8 mouse cellular contexts compared by ENCODE assay signal in the genomic region with DNA sequence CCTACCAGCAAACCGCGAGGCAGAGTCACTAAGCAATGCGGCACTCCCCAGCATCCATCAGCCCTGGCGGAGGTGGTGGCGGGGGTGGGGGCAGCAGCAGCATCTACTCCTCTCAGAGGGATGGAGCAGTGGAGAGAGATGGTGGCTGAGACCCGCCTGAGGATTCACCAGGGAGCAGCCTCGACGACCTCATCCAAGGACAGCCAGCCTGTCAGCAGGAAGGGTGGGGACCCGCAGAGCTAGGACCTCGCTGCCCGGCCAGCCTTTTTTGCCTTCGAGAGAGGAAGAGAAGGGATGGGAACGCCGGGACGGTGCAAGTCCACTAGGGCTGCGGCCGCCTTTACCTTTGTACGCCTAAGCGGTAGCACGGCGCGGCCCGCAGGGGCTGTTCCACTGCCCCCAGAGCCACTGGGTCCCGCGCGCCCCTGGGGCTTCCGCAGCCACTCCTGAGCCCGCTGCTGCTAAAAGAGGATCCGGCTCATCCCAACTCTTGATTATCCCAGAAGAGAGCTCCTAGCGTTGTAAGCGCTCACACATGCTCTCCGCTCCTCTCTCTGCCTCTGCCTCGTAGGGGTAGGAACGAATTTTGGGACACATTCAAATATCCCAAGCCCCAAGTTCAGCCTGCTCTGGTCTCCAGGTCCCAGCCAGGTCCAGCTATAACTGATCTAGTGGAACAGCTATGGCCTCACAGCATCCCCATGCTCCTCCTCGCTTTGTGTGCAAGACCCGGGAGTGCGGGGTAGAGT. TPM values are rescaled to one million over a fixed set of nuclear protein-coding genes. Genes with fewer than 3 reads are reported as not detected.
DNase-seq lines count a peak whose midpoint lies in the region; ATAC-seq and TF ChIP-seq lines count a peak whose summit lies in the region.

Clvs2 (minus strand) TSS at position 639 of the 749 bp plus-strand sequence.

- ATAC-seq in forebrain, embryonic 11.5 days (replicated peaks; ENCODE audit: low FRiP score): peak; percentile 87
- peak; percentile 65 for ATAC-seq in intestine, embryonic 14.5 days (replicated peaks; ENCODE audit: low FRiP score, low TSS enrichment, low read depth)
- ATAC-seq in limb, embryonic 13.5 days (ENCODE audit: low FRiP score, low read depth): no peak

- no peak within 1 kb of the TSS for H3K4me3 ChIP-seq in kidney, adult 2 months (ENCODE audit: insufficient read depth, low read depth, low read length)
- peak within 1 kb of the TSS; percentile 39 for H3K4me3 ChIP-seq in forebrain, embryonic 11.5 days (ENCODE audit: low read depth, low read length)
- peak within 1 kb of the TSS; percentile 44 for H3K4me3 ChIP-seq in intestine, embryonic 14.5 days (ENCODE audit: low read depth, low read length)
- peak within 1 kb of the TSS; percentile 46 for H3K4me3 ChIP-seq in limb, embryonic 13.5 days

- no peak for TF ChIP-seq POLR2A in kidney, adult 2 months (IDR thresholded peaks at IDR 0.05; ENCODE audit: low read depth, low read length)

- 5% methylated on average over 37 of the region's 37 CpGs for WGBS in kidney, adult 2 months
- 2% methylated on average over 37 of the region's 37 CpGs for WGBS in forebrain, embryonic 11.5 days
- WGBS in intestine, embryonic 14.5 days: 4% methylated on average over 37 of the region's 37 CpGs
- WGBS in limb, embryonic 13.5 days: 2% methylated on average over 37 of the region's 37 CpGs

- no peaks in the 10 kb centered on the region for H3K36me3 ChIP-seq in kidney, adult 2 months (ENCODE audit: control insufficient read depth, insufficient read depth, low read length)
- H3K36me3 ChIP-seq in forebrain, embryonic 11.5 days (ENCODE audit: control insufficient read depth, insufficient read depth, low read length): no peaks in the 10 kb centered on the region
- no peaks in the 10 kb centered on the region for H3K36me3 ChIP-seq in intestine, embryonic 14.5 days (ENCODE audit: control insufficient read depth, insufficient read depth, low read length)
- H3K36me3 ChIP-seq in limb, embryonic 13.5 days: no peaks in the 10 kb centered on the region

- H3K9ac ChIP-seq in forebrain, embryonic 11.5 days (ENCODE audit: low read length): peak within 1 kb of the TSS; percentile 62
- H3K9ac ChIP-seq in intestine, embryonic 14.5 days (ENCODE audit: low read length): peak within 1 kb of the TSS; percentile 50
- peak within 1 kb of the TSS; percentile 65 for H3K9ac ChIP-seq in limb, embryonic 13.5 days

- H3K9me3 ChIP-seq in forebrain, embryonic 11.5 days (ENCODE audit: control insufficient read depth, low read length): no peaks in the 10 kb centered on the region
- H3K9me3 ChIP-seq in intestine, embryonic 14.5 days (ENCODE audit: control insufficient read depth, low read length): no peaks in the 10 kb centered on the region
- H3K9me3 ChIP-seq in limb, embryonic 13.5 days: no peaks in the 10 kb centered on the region

- 0 out of 2 replicates have a peak, but pooled peaks cover 2% of the 10 kb centered on the region for H3K27me3 ChIP-seq in kidney, adult 2 months (replicated peaks; ENCODE audit: control insufficient read depth, insufficient read depth, low read length)
- no peaks in the 10 kb centered on the region for H3K27me3 ChIP-seq in forebrain, embryonic 11.5 days (ENCODE audit: control insufficient read depth, insufficient read depth, low read length)
- no peaks in the 10 kb centered on the region for H3K27me3 ChIP-seq in intestine, embryonic 14.5 days (replicated peaks; ENCODE audit: control insufficient read depth, insufficient read depth, low read length)
- peaks cover 25% of the 10 kb centered on the region for H3K27me3 ChIP-seq in limb, embryonic 13.5 days

- peak within 1 kb of the TSS; percentile 71 for H3K4me2 ChIP-seq in forebrain, embryonic 11.5 days (ENCODE audit: low read depth, low read length, severe bottlenecking)
- H3K4me2 ChIP-seq in intestine, embryonic 14.5 days (ENCODE audit: low read length): peak within 1 kb of the TSS; percentile 92
- peak within 1 kb of the TSS; percentile 81 for H3K4me2 ChIP-seq in limb, embryonic 13.5 days (replicated peaks)

- H3K4me1 ChIP-seq in kidney, adult 2 months (ENCODE audit: control insufficient read depth, insufficient read depth, low read length): no peaks in the 10 kb centered on the region
- no peaks in the 10 kb centered on the region for H3K4me1 ChIP-seq in forebrain, embryonic 11.5 days (replicated peaks; ENCODE audit: control insufficient read depth, insufficient read depth, low read length)
- peaks cover 4% of the 10 kb centered on the region; the same call in 1 of the 2 replicates for H3K4me1 ChIP-seq in intestine, embryonic 14.5 days (replicated peaks; ENCODE audit: control insufficient read depth, insufficient read depth, low read length)
- peaks cover 8% of the 10 kb centered on the region for H3K4me1 ChIP-seq in limb, embryonic 13.5 days

- DNase-seq in kidney, postnatal 10 days: peak; percentile 10
- DNase-seq in kidney, adult 2 months: no peak
- peak; percentile 1 to 4 for DNase-seq in adrenal gland, postnatal 36 days
- peak; percentile 75 for DNase-seq in forebrain, embryonic 11.5 days (ENCODE audit: low spot score)
- DNase-seq in intestine, embryonic 14.5 days (ENCODE audit: low spot score): peak; percentile 72
- peak; percentile 85 to 88 for DNase-seq in right cerebral cortex, postnatal 36 days (ENCODE audit: low spot score in 2 of 2)
- no peak for DNase-seq in lung, postnatal 25 days (ENCODE audit: low spot score)

- H3K27ac ChIP-seq in kidney, adult 2 months (ENCODE audit: insufficient read depth, low read depth, low read length): no peak within 1 kb of the TSS
- H3K27ac ChIP-seq in forebrain, embryonic 11.5 days (ENCODE audit: low read depth, low read length): no peak within 1 kb of the TSS
- no peak within 1 kb of the TSS for H3K27ac ChIP-seq in intestine, embryonic 14.5 days (ENCODE audit: low read depth)
- H3K27ac ChIP-seq in limb, embryonic 13.5 days: no peak within 1 kb of the TSS

- no peak for TF ChIP-seq CTCF in kidney, adult 2 months (conservative IDR thresholded peaks at IDR 0.05; ENCODE audit: insufficient read depth, insufficient read length, low read depth, low read length)

RNA-seq across cellular contexts. Expression of gene Clvs2, which starts in this region (rescaled TPM):
- 0.12 TPM in 1 of 2 replicates, not detected in the other for polyA plus RNA-seq in kidney, adult 2 months (2012; rRNA removed)
- under 1 TPM in 1 of 2 experiments, not detected in 1; 0.30 TPM for total RNA-seq in adrenal gland, postnatal 36 days (2021)
- polyA plus RNA-seq in forebrain, embryonic 11.5 days (2014; fragmentation: Nextera tagmentation; extraction: Ambion mirVana): 1.4 and 1.6 TPM in 2 replicates
- 1.0 and 2.5 TPM in 2 replicates for polyA plus RNA-seq in intestine, embryonic 14.5 days (2014; fragmentation: Nextera tagmentation; extraction: Ambion mirVana)
- 0.09 and 0.13 TPM in 2 replicates for polyA plus RNA-seq in limb, embryonic 13.5 days (2015; fragmentation: Nextera tagmentation; extraction: Ambion mirVana)

Comparison
In these comparisons a context has a peak if more than half of its experiments do, and no peak if none do; other contexts are left out.
1. DNase-seq: peak in kidney, postnatal 10 days (single experiment), forebrain, embryonic 11.5 days (single experiment), intestine, embryonic 14.5 days (single experiment) and right cerebral cortex, postnatal 36 days (2 of 2); none in kidney, adult 2 months (single experiment) and lung, postnatal 25 days (single experiment).
2. Peak in DNase-seq in adrenal gland, postnatal 36 days; RNA of the gene not detected or under 1 TPM.
3. Peak in every context shown above with its lines, with median percentiles within 50 percentile points of each other: H3K4me2 ChIP-seq and H3K9ac ChIP-seq.